In genomic region chr5:28460556-28461350, GRCm38 (mm10) we compare ENCODE assay signal across 10 mouse cellular contexts. TPM values are rescaled to one million over a fixed set of nuclear protein-coding genes. Genes with fewer than 3 reads are reported as not detected.
DNase-seq lines count a peak whose midpoint lies in the region; ATAC-seq and TF ChIP-seq lines count a peak whose summit lies in the region.
"Had no signal": no experiment of that assay in that cellular context is flagged by ENCODE, and none has a peak within 500 bp of the region (broad histone marks: within the 10 kb centered on the region; RNA-seq: fewer than 3 reads in every experiment).

No protein-coding gene starts in this region.

- no peak overlapping the region for H3K4me3 ChIP-seq in liver, embryonic 11.5 days (ENCODE audit: low read depth, low read length)
- H3K4me3 ChIP-seq in liver, postnatal 0 days (ENCODE audit: low read depth, low read length) = no peak overlapping the region
- no peak overlapping the region for H3K4me3 ChIP-seq in embryonic facial prominence, embryonic 11.5 days (ENCODE audit: low read depth, low read length)
- no peak overlapping the region for H3K4me3 ChIP-seq in limb, embryonic 11.5 days (ENCODE audit: low read depth, low read length)
- no peak overlapping the region for H3K4me3 ChIP-seq in heart, embryonic 12.5 days

- H3K9ac ChIP-seq in liver, embryonic 11.5 days (ENCODE audit: low read depth, low read length) = no peak overlapping the region
- H3K9ac ChIP-seq in liver, postnatal 0 days (replicated peaks) = no peak overlapping the region
- H3K9ac ChIP-seq in embryonic facial prominence, embryonic 11.5 days (replicated peaks; ENCODE audit: low read length) = no peak overlapping the region
- no peak overlapping the region for H3K9ac ChIP-seq in limb, embryonic 11.5 days (ENCODE audit: low read length)
- H3K9ac ChIP-seq in heart, embryonic 12.5 days = no peak overlapping the region

- H3K36me3 ChIP-seq in liver, embryonic 11.5 days (ENCODE audit: control insufficient read depth, insufficient read depth, low read length) = no peaks in the 10 kb centered on the region
- no peaks in the 10 kb centered on the region for H3K36me3 ChIP-seq in liver, postnatal 0 days (replicated peaks; ENCODE audit: insufficient read depth, low read length)
- H3K36me3 ChIP-seq in embryonic facial prominence, embryonic 11.5 days (replicated peaks; ENCODE audit: control insufficient read depth, insufficient read depth, low read depth, low read length) = no peaks in the 10 kb centered on the region
- no peaks in the 10 kb centered on the region for H3K36me3 ChIP-seq in limb, embryonic 11.5 days (ENCODE audit: control insufficient read depth, insufficient read depth, low read length)
- no peaks in the 10 kb centered on the region for H3K36me3 ChIP-seq in heart, embryonic 12.5 days

- no peaks in the 10 kb centered on the region for H3K9me3 ChIP-seq in liver, embryonic 11.5 days (ENCODE audit: control insufficient read depth, low read length)
- H3K9me3 ChIP-seq in liver, postnatal 0 days (ENCODE audit: low read length) = no peaks in the 10 kb centered on the region
- no peaks in the 10 kb centered on the region for H3K9me3 ChIP-seq in embryonic facial prominence, embryonic 11.5 days (replicated peaks; ENCODE audit: control insufficient read depth, low read length)
- H3K9me3 ChIP-seq in limb, embryonic 11.5 days (ENCODE audit: control insufficient read depth, low read length) = no peaks in the 10 kb centered on the region
- no peaks in the 10 kb centered on the region for H3K9me3 ChIP-seq in heart, embryonic 12.5 days (replicated peaks)

- peaks cover 100% of the 10 kb centered on the region for H3K27me3 ChIP-seq in liver, embryonic 11.5 days (replicated peaks; ENCODE audit: control insufficient read depth, insufficient read depth, low read length)
- peaks cover 92% of the 10 kb centered on the region for H3K27me3 ChIP-seq in liver, postnatal 0 days (ENCODE audit: insufficient read depth, low read length)
- H3K27me3 ChIP-seq in embryonic facial prominence, embryonic 11.5 days (ENCODE audit: control insufficient read depth, insufficient read depth, low read length) = peaks cover 92% of the 10 kb centered on the region
- H3K27me3 ChIP-seq in limb, embryonic 11.5 days (ENCODE audit: control insufficient read depth, insufficient read depth, low read length) = peaks cover 90% of the 10 kb centered on the region
- peaks cover 96% of the 10 kb centered on the region for H3K27me3 ChIP-seq in heart, embryonic 12.5 days (replicated peaks)

- peaks cover 5% of the 10 kb centered on the region for H3K4me1 ChIP-seq in liver, embryonic 11.5 days (replicated peaks; ENCODE audit: control insufficient read depth, insufficient read depth, low read length)
- H3K4me1 ChIP-seq in liver, postnatal 0 days (ENCODE audit: insufficient read depth) = no peaks in the 10 kb centered on the region
- peaks cover 16% of the 10 kb centered on the region for H3K4me1 ChIP-seq in embryonic facial prominence, embryonic 11.5 days (ENCODE audit: control insufficient read depth, insufficient read depth, low read length)
- peaks cover 20% of the 10 kb centered on the region for H3K4me1 ChIP-seq in limb, embryonic 11.5 days (ENCODE audit: control insufficient read depth, insufficient read depth, low read length)
- peaks cover 47% of the 10 kb centered on the region for H3K4me1 ChIP-seq in heart, embryonic 12.5 days (replicated peaks)

- no peak overlapping the region for H3K4me2 ChIP-seq in liver, embryonic 11.5 days
- no peak overlapping the region for H3K4me2 ChIP-seq in liver, postnatal 0 days (ENCODE audit: low read depth, low read length)
- H3K4me2 ChIP-seq in embryonic facial prominence, embryonic 11.5 days (ENCODE audit: low read depth, low read length) = peak overlapping the region; percentile 16
- peak overlapping the region; percentile 24; the same call in 1 of the 2 replicates for H3K4me2 ChIP-seq in limb, embryonic 11.5 days (ENCODE audit: low read depth, severe bottlenecking)
- no peak overlapping the region for H3K4me2 ChIP-seq in heart, embryonic 12.5 days

- 4% methylated on average over 17 of the region's 17 CpGs for WGBS in liver, embryonic 11.5 days
- 3% methylated on average over 17 of the region's 17 CpGs for WGBS in liver, postnatal 0 days (ENCODE audit: insufficient replicate concordance)
- under 1% methylated on average over 17 of the region's 17 CpGs for whole genome bisulfite sequencing in embryonic facial prominence, embryonic 11.5 days
- 1% methylated on average over 17 of the region's 17 CpGs for WGBS in limb, embryonic 11.5 days
- WGBS in heart, embryonic 12.5 days = 1% methylated on average over 17 of the region's 17 CpGs

- peak; percentile 32 for DNase-seq in liver, embryonic 11.5 days (ENCODE audit: low spot score)
- no peak for DNase-seq in liver, postnatal 0 days
- DNase-seq in embryonic facial prominence, embryonic 11.5 days (ENCODE audit: low spot score) = peak; percentile 25
- DNase-seq in limb, embryonic 11.5 days (ENCODE audit: low spot score) = peak; percentile 54
- DNase-seq in retina, postnatal 1 day = peak; percentile 29
- no peak for DNase-seq in right cerebral cortex, postnatal 25 days
- DNase-seq in frontal cortex, postnatal 36 days (ENCODE audit: low spot score in 2 of 2) = no peak
- DNase-seq: gastrocnemius, postnatal 36 days; liver had no signal

- no peak for TF ChIP-seq EP300 in liver, postnatal 0 days (IDR thresholded peaks at IDR 0.05; ENCODE audit: low read depth)

- no peak overlapping the region for H3K27ac ChIP-seq in liver, embryonic 11.5 days (ENCODE audit: low read depth, low read length)
- no peak overlapping the region for H3K27ac ChIP-seq in liver, postnatal 0 days (ENCODE audit: low read depth)
- no peak overlapping the region for H3K27ac ChIP-seq in embryonic facial prominence, embryonic 11.5 days (replicated peaks; ENCODE audit: low read depth, low read length)
- no peak overlapping the region for H3K27ac ChIP-seq in limb, embryonic 11.5 days (replicated peaks; ENCODE audit: low read depth, low read length)
- H3K27ac ChIP-seq in heart, embryonic 12.5 days (ENCODE audit: poor library complexity, severe bottlenecking) = no peak overlapping the region

- ATAC-seq in liver, embryonic 11.5 days (replicated peaks; ENCODE audit: low FRiP score) = no peak
- no peak for ATAC-seq in liver, postnatal 0 days
- no peak for ATAC-seq in embryonic facial prominence, embryonic 11.5 days (replicated peaks; ENCODE audit: insufficient number of reproducible peaks, low FRiP score, low TSS enrichment, low read depth)
- no peak for ATAC-seq in limb, embryonic 11.5 days (ENCODE audit: insufficient number of reproducible peaks, low FRiP score, low TSS enrichment, low read depth)
- ATAC-seq in heart, embryonic 12.5 days (ENCODE audit: insufficient number of reproducible peaks, low FRiP score) = no peak

- TF ChIP-seq CTCF in liver, postnatal 0 days (IDR thresholded peaks at IDR 0.05; ENCODE audit: low read depth) = no peak

RNA-seq across cellular contexts. Expression of gene Shh, which starts 6.3 kb away (rescaled TPM):
- 0.14 and 0.21 TPM in 2 replicates for polyA plus RNA-seq in liver, embryonic 11.5 days (2014; fragmentation: Nextera tagmentation; extraction: Ambion mirVana)
- not detected in 2 replicates for polyA plus RNA-seq in liver, postnatal 0 days (2015; fragmentation: Nextera tagmentation; extraction: Ambion mirVana)
- 1.6 and 2.9 TPM in 2 replicates for polyA plus RNA-seq in embryonic facial prominence, embryonic 11.5 days (2014; fragmentation: Nextera tagmentation; extraction: Ambion mirVana)
- polyA plus RNA-seq in limb, embryonic 11.5 days (2014; fragmentation: Nextera tagmentation; extraction: Ambion mirVana) = 1.2 and 1.3 TPM in 2 replicates
- polyA plus RNA-seq in heart, embryonic 12.5 days (2016; fragmentation: Nextera tagmentation; extraction: Ambion mirVana) = 0.09 and 0.30 TPM in 2 replicates

Comparison
In these comparisons a context has a peak if more than half of its experiments do, and no peak if none do; other contexts are left out.
1. DNase-seq: peak in liver, embryonic 11.5 days (single experiment), embryonic facial prominence, embryonic 11.5 days (single experiment), limb, embryonic 11.5 days (single experiment) and retina, postnatal 1 day (single experiment); none in liver, postnatal 0 days (single experiment), right cerebral cortex, postnatal 25 days (single experiment) and frontal cortex, postnatal 36 days (0 of 2).
2. H3K4me2 ChIP-seq: peak in embryonic facial prominence, embryonic 11.5 days (single experiment) and limb, embryonic 11.5 days (single experiment); none in liver, embryonic 11.5 days (single experiment), liver, postnatal 0 days (single experiment) and heart, embryonic 12.5 days (single experiment).